Mouse (Mus musculus): ENCODE measurements around the gene Cryba2.

The Cryba2 gene

GRCm38 (mm10) chr1:74893134-74893855 lies at the start of gene Cryba2:
Gene Cryba2, minus strand, starts transcription at chr1:74893143.
- DNase-seq (ENCODE audit: low spot score): peak; percentile 55

- DNase-seq (ENCODE audit: low spot score): no peak
Measured at GRCm38 (mm10) chr1:74941651-74942360, 48.9 kb upstream of the Cryba2 start.

- no peak for DNase-seq (ENCODE audit: low spot score)
Measured at GRCm38 (mm10) chr1:74939762-74940161, 46.8 kb upstream of the Cryba2 start.

DNA sequence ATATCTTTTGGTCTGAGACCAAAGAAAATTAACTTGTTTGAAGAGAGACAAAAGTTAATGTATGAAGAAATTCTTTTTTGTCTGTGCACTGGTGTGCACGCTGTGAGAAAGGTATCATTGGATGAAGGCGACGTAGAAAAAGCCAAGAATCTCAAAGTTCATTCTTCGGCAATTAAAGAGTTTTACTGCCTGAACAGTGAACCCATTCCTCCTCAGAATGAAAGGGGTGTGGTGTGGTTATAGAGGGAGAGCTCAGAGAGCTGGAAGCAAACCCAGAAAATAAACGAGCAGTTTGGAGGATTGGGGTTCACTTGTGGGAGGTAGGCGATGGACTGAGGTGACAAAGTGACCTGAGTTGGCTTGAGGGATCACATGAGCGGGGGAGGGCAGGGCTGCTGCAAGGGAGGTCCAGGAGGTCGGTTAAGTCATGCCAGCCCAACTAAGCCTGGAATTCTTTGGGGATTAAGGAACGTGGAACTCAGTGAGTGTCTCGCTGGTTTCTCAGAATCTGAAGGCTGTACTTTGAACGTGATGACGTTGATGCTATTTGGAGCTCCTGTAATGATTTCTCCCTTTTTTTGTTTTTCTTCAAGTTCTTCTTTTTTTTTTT lies 43.4 kb upstream of the Cryba2 start:
- DNase-seq (ENCODE audit: low spot score): no peak

- peak; percentile 60 for DNase-seq (ENCODE audit: low spot score)
Measured at GRCm38 (mm10) chr1:74935402-74935801, 42.5 kb upstream of the Cryba2 start, which contains the start of gene Cfap65. Gene Cfap65, minus strand, starts transcription at chr1:74935599.

GRCm38 (mm10) chr1:74927621-74928296 lies 34.8 kb upstream of the Cryba2 start:
- DNase-seq (ENCODE audit: low spot score): no peak

GRCm38 (mm10) chr1:74926721-74927120 lies 33.8 kb upstream of the Cryba2 start:
- DNase-seq (ENCODE audit: low spot score): peak; percentile 55

DNA sequence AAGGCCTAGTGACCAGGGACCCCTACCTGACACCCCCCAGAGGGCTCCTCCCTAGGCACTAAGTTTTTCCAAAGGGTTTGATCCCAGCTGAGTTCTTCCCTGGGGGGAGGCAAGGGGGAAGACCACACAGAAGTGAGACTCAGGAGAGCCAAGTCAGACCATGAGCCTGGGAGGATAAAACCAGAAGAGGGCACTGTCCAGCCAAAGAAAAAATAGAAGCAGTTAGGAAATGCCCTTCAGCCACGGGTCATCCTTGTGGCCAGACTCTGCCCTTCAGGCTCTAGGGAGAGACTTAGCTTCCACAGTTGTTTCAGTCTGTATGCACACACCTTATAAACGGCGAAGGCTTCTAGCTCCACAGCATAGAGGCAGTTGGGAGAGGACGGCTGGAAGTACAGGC lies 31.5 kb upstream of the Cryba2 start:
- DNase-seq (ENCODE audit: low spot score): no peak

DNA sequence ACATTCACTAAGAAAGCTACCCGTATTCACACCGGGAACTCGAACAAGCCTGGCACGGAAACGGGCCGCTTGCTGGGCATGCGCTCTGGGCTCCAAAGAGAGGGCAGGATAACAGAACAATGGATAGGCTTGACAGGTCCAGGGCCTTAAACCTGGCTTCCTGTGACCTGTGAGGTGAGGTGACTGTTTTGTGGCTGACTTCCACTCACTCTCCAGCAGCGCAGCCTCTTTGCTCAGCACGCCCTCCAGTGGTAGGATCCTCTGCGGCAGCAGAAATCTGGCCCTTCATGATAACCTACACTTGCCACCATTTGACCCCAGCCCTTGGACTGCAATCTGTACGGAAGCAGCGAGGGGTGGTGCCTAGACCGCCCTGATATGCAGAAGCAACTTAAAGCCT lies 22.8 kb upstream of the Cryba2 start:
- DNase-seq (ENCODE audit: low spot score): no peak

DNA sequence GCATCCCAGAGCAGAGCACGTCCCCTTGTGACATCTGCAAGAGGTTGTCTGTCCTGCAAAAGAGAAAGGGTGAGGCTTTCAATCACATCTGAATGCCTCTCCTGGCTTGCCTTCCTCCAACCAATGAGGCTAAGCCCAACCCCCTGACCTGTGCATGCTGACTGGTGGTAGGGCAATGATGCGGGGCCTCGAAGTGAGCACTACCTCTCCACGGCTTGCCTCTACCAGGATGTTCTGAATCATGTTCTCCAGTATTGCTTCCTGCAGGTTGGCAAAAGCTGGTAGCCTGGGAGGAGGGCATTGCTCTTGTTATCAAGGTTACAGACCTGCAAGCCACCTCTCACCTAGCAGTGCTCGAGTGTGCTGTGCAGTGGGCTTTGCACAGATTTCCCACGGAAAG lies 9.2 kb upstream of the Cryba2 start:
- DNase-seq (ENCODE audit: low spot score): no peak

DNA sequence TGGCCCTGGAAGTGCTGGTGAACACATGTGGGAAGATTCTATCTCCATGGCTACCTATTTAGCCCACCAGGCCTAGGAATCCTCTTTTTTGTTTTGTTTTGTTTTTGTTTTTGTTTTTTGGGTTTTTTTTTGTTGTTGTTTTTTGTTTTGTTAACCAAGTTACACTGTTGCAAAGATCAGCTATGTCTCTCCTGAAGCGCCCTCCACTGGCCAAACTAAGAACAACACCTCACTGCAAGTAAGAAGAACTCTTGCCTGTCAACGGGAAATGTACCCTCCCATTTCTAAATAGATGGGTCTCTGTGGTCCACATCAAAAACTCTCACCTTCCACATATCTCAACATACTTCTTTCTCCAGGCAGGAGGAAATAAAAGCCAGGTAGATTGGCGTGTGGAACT lies 8.7 kb upstream of the Cryba2 start:
- DNase-seq (ENCODE audit: low spot score): peak; percentile 72

DNA sequence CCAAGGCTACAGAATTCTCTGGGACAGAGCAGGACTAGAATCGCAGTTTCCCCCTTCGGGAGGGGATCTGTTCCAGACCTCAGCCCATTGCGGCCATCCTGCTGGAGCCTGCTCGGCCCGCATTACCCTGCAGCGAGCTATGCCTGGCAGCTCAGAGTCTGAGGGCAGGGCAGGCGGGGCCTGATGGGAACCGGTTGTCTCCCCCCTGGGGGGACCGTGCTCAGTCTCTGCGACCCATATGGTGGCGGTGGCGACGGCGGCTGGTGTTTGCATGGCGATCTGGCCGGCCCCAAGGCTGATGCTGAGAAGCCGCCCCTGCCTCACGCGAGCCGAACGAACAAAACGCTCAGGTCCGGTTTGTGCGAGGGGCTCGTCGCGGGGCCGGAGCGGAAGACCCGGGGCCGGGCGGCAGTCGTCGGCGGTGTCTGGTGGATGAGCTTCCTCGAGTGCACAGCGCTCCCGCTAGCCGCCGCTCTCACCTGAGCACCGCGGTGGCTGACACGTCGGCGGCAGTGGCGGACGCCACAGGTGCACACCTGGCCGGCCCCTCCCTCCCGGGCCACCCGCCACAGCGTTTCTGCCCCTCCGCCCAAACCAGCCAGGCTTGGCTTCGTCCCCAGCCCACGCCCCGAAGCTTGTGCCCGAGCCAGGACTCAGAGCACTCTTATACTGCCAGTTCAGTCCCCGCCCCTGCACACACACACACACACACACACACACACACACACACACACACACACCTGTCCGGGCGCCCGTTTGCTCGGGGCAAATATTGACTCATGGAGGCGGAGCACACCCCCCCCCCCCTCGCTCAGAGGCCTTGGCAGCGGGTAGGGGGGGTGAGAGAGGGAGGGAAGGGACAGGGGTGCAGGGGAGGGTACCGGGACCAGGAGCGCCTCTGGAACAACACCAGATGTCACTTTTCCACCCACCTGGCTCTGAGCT lies 7.7 kb upstream of the Cryba2 start:
- no peak for DNase-seq (ENCODE audit: low spot score)

GRCm38 (mm10) chr1:74898656-74899431 lies 5.9 kb upstream of the Cryba2 start:
- no peak for DNase-seq (ENCODE audit: low spot score)

DNA sequence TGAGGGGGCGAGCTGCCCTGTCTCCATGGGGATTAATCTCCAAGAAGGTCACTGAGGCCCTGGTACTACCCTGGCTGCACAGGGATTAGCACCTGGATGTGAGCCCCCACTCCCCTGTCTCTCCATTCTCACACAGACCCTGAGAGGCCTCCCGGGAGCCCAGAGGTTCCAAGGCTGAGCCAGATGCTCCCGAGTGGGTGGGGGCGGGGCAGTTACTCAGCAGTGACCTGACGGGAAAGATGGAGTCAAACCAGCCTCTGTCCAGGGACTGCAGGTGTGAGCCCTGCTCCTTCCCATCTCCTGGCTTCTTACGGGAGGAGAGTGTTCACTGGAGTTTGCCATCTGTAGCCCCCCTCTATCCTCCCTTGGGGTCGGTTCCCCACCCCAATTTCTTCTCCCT lies 5.0 kb upstream of the Cryba2 start:
- DNase-seq (ENCODE audit: low spot score): no peak

DNA sequence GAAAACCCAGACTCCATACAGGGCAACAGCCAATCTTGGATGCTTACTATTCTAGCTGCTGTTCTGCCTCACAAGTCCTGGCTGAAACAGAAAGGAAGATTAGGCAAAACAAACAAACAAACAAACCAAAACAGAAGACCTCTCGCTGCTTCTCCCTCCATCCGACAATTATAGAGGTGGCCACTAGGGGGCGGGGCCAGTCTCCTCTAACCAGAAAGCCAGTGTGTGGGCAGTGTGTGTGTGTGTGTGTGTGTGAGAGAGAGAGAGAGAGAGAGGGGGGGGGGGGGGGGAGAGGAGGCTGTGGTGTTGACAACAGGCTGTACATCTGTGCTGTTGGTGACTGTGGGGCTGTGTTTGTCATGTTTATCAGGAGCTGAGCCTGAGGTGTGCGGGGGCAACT lies 2.0 kb upstream of the Cryba2 start:
- DNase-seq (ENCODE audit: low spot score): peak; percentile 63

- no peak for DNase-seq (ENCODE audit: low spot score)
Measured at GRCm38 (mm10) chr1:74892351-74893133, 401 bp downstream of the Cryba2 start.

- no peak for DNase-seq (ENCODE audit: low spot score)
Measured at GRCm38 (mm10) chr1:74891513-74891912, 1.4 kb downstream of the Cryba2 start.

- DNase-seq (ENCODE audit: low spot score): no peak
Measured at GRCm38 (mm10) chr1:74885369-74886042, 7.4 kb downstream of the Cryba2 start, which contains the start of gene Fev. Gene Fev, minus strand, starts transcription at chr1:74885419.
